Mouse (Mus musculus) embryonic facial prominence, embryonic 15.5 days (tissue): ENCODE measurements around the gene Ptges3l. TPM values are rescaled to one million over a fixed set of nuclear protein-coding genes. Genes with fewer than 3 reads are reported as not detected.
A peak's percentile ranks its signal among the peaks of the same experiment; 100 is the strongest.
"Not testable (repeated sequence)": the region's sequence is repeated elsewhere in the genome, so short reads cannot be mapped to it uniquely, and the experiment has no call there.

ENCODE experiments used
- ATAC-seq: fragments of 200-750 bp; cut with Nextera tagmentation; 2 replicates; pipeline ENCODE4 v1.8.0; 2017; ENCODE audit warnings: low read depth, moderate TSS enrichment; ENCODE audit not compliant: insufficient number of reproducible peaks, low FRiP score, low TSS enrichment
- H3K27ac ChIP-seq: fragments of 300-500 bp; sonication (generic); replicated peaks from 2 replicates; pipeline ENCODE4 v1.5.1; 2015; ENCODE audit warnings: mild to moderate bottlenecking, inconsistent platforms
- H3K27me3 ChIP-seq: fragments of 300-500 bp; sonication (generic); 2 replicates; pipeline ENCODE4 v1.6.1; 2015; ENCODE audit warnings: inconsistent platforms
- H3K36me3 ChIP-seq: fragments of 300-500 bp; sonication (generic); 2 replicates; pipeline ENCODE4 v1.6.1; 2015; ENCODE audit warnings: mild to moderate bottlenecking, inconsistent platforms
- H3K4me1 ChIP-seq: fragments of 300-500 bp; sonication (generic); 2 replicates; pipeline ENCODE4 v1.6.1; 2015; ENCODE audit warnings: inconsistent platforms
- H3K4me2 ChIP-seq: fragments of 300-500 bp; sonication (generic); replicated peaks from 2 replicates; pipeline ENCODE4 v1.6.1; 2015; ENCODE audit warnings: mild to moderate bottlenecking, inconsistent platforms
- H3K4me3 ChIP-seq: fragments of 300-500 bp; sonication (generic); replicated peaks from 2 replicates; pipeline ENCODE4 v1.5.1; 2015; ENCODE audit warnings: mild to moderate bottlenecking, inconsistent platforms
- H3K9ac ChIP-seq: fragments of 300-500 bp; sonication (generic); 2 replicates; pipeline ENCODE4 v1.6.1; 2015; ENCODE audit warnings: inconsistent platforms
- H3K9me3 ChIP-seq: fragments of 300-500 bp; sonication (generic); replicated peaks from 2 replicates; pipeline ENCODE4 v1.6.1; 2016; ENCODE audit warnings: inconsistent platforms
- WGBS: fragments of 180-500 bp; shearing (Covaris S2); methylation state at CpG from one replicate; pipeline ENCODE4 v1.1.7; 2015; 5-methylcytosine and 5-hydroxymethylcytosine counted together
- polyA plus RNA-seq: library from polyadenylated mRNA; unstranded; fragments of >200 nt; fragmentation: Nextera tagmentation; extraction: Ambion mirVana; gene quantifications from 2 replicates; pipeline ENCODE4 v1.2.1, GENCODE M21; 2015

Gene Ptges3l
- polyA plus RNA-seq, 1 experiment from 2014 or later, result 19.8 TPM

DNA sequence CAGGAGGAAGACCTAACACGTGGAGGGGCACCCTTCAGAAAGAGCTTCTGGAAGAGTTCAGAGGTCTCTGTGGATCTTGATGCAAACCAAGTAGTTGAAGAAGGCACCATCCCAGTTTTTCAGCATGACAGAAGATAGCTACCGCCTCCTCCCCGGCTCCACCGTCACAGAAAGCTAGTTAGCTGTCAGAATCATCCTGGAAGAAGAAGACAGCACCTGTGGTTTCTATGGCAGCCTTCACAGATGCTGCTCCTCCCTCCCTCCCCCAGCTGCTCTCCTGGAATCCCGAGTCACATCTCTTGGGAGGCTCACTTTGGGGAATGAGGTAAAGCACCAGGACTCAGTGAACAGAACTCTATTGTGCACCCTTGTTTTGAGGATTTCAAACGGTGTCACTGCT lies 6.1 kb downstream of the Ptges3l start:
- no peaks in the 10 kb centered on the region for H3K27me3 ChIP-seq
- no peak overlapping the region for H3K9ac ChIP-seq
- no peak overlapping the region for H3K4me2 ChIP-seq
- H3K36me3 ChIP-seq, result no peaks in the 10 kb centered on the region
- no peak for ATAC-seq
- no peaks in the 10 kb centered on the region for H3K9me3 ChIP-seq
- H3K4me3 ChIP-seq, result no peak overlapping the region
- H3K27ac ChIP-seq, result no peak overlapping the region
- 54% methylated on average over 6 of the region's 6 CpGs for WGBS
- peaks cover 14% of the 10 kb centered on the region for H3K4me1 ChIP-seq

DNA sequence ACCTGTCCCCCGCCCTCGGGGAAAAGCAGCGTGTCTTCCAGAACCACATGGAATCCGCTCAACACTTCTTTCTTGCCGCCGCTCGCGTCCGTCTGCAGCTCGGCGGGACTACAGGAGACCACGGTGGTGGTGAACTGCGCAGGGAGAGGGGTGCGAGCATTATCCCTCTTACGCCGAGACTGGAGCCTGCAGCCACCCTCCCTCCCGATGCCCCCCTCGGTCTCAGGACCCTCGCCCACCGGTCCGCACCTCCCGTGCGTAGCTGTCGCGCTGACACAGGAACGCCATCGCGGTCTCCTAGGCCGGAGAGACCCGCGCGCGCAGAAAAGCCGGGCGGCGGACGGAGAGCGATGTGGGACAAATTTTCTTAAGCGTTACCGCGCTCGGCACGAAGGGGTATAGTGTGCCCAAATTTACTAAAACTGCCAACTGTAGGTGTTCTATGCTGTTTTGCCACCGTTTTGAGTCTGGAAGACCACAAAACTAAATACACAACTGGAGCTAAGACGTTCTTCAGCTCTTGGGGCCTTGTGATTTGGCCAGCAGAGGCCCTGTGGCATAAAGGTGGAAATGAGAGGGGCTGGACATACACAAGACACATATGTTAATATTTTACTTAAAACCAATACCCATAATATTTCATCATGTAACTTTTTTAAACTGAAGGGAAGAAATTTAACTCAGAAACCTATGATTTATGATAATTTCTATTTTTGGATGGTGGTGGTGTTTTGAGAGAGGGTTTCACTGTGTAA lies 7.9 kb downstream of the Ptges3l start, which contains the start of gene Aarsd1:
Gene Aarsd1, minus strand, starts transcription at position 515 of the 755 bp plus-strand sequence.
- peak; percentile 77 for ATAC-seq
- WGBS, result under 1% methylated on average over 45 of the region's 45 CpGs
- Histone ChIP-seq H3K27ac (peak within 1 kb of the TSS; percentile 79), H3K27me3 (no peaks in the 10 kb centered on the region), H3K4me1 (peaks cover 9% of the 10 kb centered on the region; the same call in 1 of the 2 replicates), H3K9me3 (no peaks in the 10 kb centered on the region), H3K4me3 (peak within 1 kb of the TSS; percentile 85), H3K9ac (peak within 1 kb of the TSS; percentile 72), H3K4me2 (peak within 1 kb of the TSS; percentile 73), H3K36me3 (peaks cover 11% of the 10 kb centered on the region; the same call in 1 of the 2 replicates)

DNA sequence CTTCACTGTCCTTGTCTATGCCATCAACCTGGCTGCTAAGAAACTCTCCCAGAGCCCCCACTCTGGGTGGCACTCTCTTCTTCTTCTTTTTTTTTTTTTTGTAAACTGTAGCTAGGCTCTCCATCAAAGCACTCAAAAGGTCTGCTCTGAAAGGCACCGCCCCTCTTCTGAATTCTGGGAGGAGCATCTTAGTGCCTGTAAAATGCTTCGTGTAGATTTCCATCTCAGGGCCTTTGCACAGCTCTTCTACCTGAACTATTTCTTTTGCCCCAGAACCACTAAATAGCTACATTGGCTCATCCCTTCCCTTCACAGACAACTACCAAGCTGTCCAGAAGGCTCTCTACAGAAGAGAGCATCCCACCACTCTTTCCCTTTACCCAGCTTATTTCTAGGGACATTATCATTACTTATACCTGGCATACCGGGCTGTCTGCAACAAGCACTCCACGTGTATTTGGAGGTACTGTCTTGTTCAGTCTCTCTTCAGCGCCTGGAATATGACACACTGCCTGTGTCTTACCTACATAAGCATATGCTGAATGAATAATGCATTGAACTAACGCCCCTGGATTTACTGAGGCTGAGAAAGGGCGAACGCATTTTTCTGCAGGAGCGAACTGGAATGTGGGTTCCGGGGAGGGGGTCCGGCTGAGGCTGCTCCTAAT lies 8.6 kb downstream of the Ptges3l start:
- Histone ChIP-seq H3K4me1 (peaks cover 9% of the 10 kb centered on the region; the same call in 1 of the 2 replicates), H3K4me2 (peak overlapping the region; percentile 73), H3K36me3 (peaks cover 18% of the 10 kb centered on the region; the same call in 1 of the 2 replicates), H3K9ac (peak overlapping the region; percentile 72), H3K27me3 (no peaks in the 10 kb centered on the region), H3K27ac (peak overlapping the region; percentile 79), H3K9me3 (no peaks in the 10 kb centered on the region), H3K4me3 (peak overlapping the region; percentile 85)
- no peak; the same call in 1 of the 2 replicates for ATAC-seq
- 2% methylated on average over 11 of the region's 11 CpGs for WGBS

DNA sequence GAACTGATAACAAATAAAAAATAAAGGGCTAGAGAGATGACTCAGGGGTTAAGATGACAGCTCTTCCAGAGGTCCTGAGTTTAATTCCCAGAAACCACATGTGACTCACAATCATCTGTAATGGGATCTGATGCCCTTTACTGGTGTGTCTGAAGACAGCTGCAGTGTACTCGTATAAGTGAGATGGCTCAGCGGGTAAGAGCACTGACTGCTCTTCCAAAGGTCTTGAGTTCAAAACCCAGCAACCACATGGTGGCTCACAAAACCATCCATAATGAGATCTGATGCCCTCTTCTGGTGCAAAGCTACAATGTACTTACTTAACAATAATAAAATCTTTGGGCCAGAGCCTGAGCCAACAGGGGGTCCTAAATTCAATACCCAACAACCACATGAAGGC lies 9.8 kb downstream of the Ptges3l start:
- Histone ChIP-seq H3K4me1 (peaks cover 9% of the 10 kb centered on the region; the same call in 1 of the 2 replicates), H3K27me3 (no peaks in the 10 kb centered on the region), H3K9me3 (no peaks in the 10 kb centered on the region), H3K36me3 (peaks cover 30% of the 10 kb centered on the region), H3K9ac (no peak overlapping the region), H3K27ac (no peak overlapping the region), H3K4me2 (no peak overlapping the region), H3K4me3 (no peak overlapping the region)
- ATAC-seq, result no peak
- 76% methylated on average over 2 of the region's 2 CpGs for WGBS

DNA sequence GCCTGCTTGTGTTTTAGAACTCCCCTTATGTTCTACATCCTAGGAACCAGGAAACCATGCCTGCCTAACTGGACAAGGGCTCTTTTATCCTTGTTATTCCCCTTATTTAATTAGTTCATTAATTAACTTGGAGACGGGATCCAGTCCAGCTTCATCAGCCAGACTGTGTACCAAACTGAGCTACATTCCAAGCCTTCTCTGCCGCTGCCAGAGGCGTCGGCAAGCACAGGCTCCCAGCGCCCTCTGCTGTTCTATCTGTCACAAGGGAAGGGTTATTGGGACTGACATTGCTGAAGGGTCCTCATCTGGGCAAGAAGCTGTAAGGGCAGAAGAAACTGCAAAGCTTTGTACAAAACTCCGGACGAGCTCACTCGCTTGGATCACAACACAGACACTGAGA lies 30.0 kb downstream of the Ptges3l start:
- Histone ChIP-seq H3K4me2 (no peak overlapping the region), H3K27ac (no peak overlapping the region), H3K27me3 (no peaks in the 10 kb centered on the region), H3K4me3 (no peak overlapping the region), H3K4me1 (0 out of 2 replicates have a peak, but pooled peaks cover 5% of the 10 kb centered on the region), H3K9ac (no peak overlapping the region), H3K9me3 (no peaks in the 10 kb centered on the region), H3K36me3 (no peaks in the 10 kb centered on the region)
- ATAC-seq, result no peak
- WGBS, result 4% methylated on average over 8 of the region's 8 CpGs

DNA sequence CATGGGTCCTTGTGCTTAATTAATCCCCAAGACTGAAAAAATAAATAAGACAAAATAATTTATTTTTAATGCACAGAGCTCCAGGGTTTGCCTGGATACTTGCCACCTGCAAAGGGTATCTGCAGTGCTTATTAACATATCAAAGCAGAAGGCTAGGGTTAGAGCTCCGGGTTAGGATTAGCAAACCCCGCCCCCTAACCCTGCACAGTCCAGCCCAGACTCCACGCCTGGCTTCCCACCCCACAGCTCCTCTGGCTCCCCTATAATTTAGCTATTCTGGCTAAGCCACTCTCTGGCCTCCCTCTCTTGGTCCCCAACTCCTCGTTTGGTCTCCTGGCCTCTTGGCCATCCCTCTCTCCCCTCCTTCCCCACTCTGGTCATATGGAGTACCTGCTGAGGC lies 43.3 kb downstream of the Ptges3l start:
- Histone ChIP-seq H3K27me3 (no peaks in the 10 kb centered on the region), H3K9ac (no peak overlapping the region), H3K27ac (no peak overlapping the region), H3K4me2 (no peak overlapping the region), H3K4me3 (no peak overlapping the region), H3K36me3 (no peaks in the 10 kb centered on the region), H3K4me1 (no peaks in the 10 kb centered on the region), H3K9me3 (no peaks in the 10 kb centered on the region)
- WGBS, result 11% methylated on average over 4 of the region's 4 CpGs
- ATAC-seq, result no peak

DNA sequence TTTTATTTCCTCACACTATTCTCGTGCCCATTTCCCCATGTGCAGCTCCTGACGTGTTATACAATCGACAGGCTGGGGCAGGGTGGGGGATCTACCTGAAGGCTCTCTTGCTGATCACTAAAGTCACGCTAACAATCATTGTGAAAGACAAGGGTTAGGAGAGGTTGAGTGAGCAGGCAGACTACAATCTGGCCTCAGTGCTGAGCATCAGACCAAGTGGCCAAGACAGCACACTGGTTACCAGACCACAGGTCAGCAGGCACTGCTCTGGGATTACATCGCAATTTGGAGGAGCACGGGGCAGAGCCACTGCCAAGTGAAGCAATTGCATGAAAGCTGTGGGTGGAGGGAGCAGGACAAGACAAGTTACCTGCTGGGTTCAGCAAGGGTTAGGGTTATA lies 46.2 kb downstream of the Ptges3l start:
- Histone ChIP-seq H3K4me2 (no peak overlapping the region), H3K9me3 (no peaks in the 10 kb centered on the region), H3K27ac (no peak overlapping the region), H3K27me3 (no peaks in the 10 kb centered on the region), H3K4me3 (no peak overlapping the region), H3K4me1 (no peaks in the 10 kb centered on the region), H3K9ac (no peak overlapping the region), H3K36me3 (no peaks in the 10 kb centered on the region)
- no peak for ATAC-seq
- 79% methylated on average over 6 of the region's 6 CpGs for WGBS

DNA sequence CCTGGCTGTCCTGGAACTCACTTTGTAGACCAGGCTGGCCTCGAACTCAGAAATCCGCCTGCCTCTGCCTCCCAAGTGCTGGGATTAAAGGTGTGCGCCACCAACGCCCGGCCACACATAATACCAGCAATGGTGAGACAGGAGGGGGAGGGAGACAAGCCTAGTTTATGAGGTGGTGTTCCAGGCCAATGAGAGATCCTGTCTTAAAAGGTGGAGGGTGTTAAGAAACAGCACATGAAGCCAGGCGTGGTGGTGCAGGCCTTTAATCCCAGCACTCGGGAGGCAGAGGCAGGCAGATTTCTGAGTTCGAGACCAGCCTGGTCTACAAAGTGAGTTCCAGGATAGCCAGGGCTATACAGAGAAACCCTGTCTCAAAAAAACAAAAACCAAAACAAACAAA lies 46.9 kb downstream of the Ptges3l start:
- 93% methylated on average over 8 of the region's 8 CpGs for WGBS

DNA sequence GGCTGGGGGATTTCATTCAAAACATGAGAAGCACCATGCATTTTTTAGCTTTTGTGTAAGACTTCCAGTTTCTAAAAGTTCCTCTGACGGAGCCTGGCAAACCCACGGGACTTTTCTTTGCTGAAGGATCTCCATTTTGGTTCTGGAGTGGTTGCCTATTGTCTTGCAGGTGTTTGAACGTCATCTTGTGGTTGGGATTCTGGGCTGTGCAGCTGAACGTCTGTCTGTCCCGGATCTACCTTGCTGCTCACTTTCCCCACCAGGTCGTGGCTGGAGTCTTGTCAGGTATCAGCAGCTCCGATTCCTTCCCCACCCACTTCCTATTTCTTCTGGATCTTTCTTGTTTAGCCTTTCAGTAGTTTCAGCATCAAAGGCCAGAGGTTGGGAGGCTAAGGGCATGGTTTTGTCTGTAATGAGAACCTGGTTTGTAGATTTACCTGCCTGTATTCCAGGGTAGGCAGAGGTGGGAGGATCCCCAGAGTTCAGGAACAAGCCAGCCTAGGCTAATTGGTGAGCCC lies 50.7 kb downstream of the Ptges3l start:
- ATAC-seq, result no peak
- H3K4me3 ChIP-seq, result no peak overlapping the region
- no peaks in the 10 kb centered on the region for H3K9me3 ChIP-seq
- H3K4me1 ChIP-seq, result no peaks in the 10 kb centered on the region
- no peak overlapping the region for H3K9ac ChIP-seq
- no peak overlapping the region for H3K27ac ChIP-seq
- no peak overlapping the region for H3K4me2 ChIP-seq
- no peaks in the 10 kb centered on the region for H3K36me3 ChIP-seq
- WGBS, result 60% methylated on average over 7 of the region's 7 CpGs
- no peaks in the 10 kb centered on the region for H3K27me3 ChIP-seq

More for the DNA sequence above, 46.9 kb downstream of the Ptges3l start:
- not testable (repeated sequence) for H3K27me3 ChIP-seq, H3K4me2 ChIP-seq, H3K27ac ChIP-seq, H3K36me3 ChIP-seq, ATAC-seq, H3K4me1 ChIP-seq, H3K9ac ChIP-seq, H3K9me3 ChIP-seq, H3K4me3 ChIP-seq

DNA sequence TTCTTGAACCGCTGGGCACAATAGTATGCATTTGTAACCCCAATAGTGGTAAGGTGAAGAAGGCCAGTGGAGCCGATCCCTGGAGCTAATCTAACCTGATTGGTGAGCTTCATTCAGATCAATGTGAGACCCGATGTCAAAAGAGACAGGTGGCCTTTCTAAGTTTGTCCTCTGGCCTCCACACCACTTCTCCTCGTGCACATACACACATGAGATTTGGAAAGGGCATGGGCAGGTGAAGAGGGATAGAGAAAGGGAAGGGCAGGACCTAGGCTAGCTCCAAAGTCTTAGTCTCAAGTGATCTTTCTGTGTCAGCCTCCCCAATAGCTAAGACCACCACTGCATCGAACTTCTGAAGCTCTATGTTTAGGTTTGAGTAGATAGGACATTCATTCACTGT lies 55.0 kb downstream of the Ptges3l start:
- no peak overlapping the region for H3K4me2 ChIP-seq
- no peaks in the 10 kb centered on the region for H3K4me1 ChIP-seq
- no peaks in the 10 kb centered on the region for H3K27me3 ChIP-seq
- no peaks in the 10 kb centered on the region for H3K9me3 ChIP-seq
- ATAC-seq, result no peak
- 73% methylated on average over 5 of the region's 5 CpGs for WGBS
- no peak overlapping the region for H3K9ac ChIP-seq
- H3K36me3 ChIP-seq, result no peaks in the 10 kb centered on the region
- H3K27ac ChIP-seq, result no peak overlapping the region
- no peak overlapping the region for H3K4me3 ChIP-seq
